ENCODE assay signal across 19 mouse cellular contexts in genomic region chr3:21843292-21843852, GRCm38 (mm10).
A peak's percentile ranks its signal among the peaks of the same experiment; 100 is the strongest.
DNase-seq lines count a peak whose midpoint lies in the region; ATAC-seq lines count a peak whose summit lies in the region.
"Had no signal": no experiment of that assay in that cellular context is flagged by ENCODE, and none has a peak within 500 bp of the region (broad histone marks: within the 10 kb centered on the region; RNA-seq: fewer than 3 reads in every experiment).

No protein-coding gene starts in this region.

- ATAC-seq in hindbrain, embryonic 14.5 days (ENCODE audit: low FRiP score), result no peak
- ATAC-seq in hindbrain, embryonic 12.5 days (ENCODE audit: low FRiP score), result no peak
- no peak for ATAC-seq in midbrain, embryonic 13.5 days
- ATAC-seq in midbrain, embryonic 14.5 days (ENCODE audit: low FRiP score, low TSS enrichment), result no peak
- no peak for ATAC-seq in hindbrain, embryonic 15.5 days (ENCODE audit: low FRiP score, low read depth)
- peak; percentile 63; the same call in 1 of the 2 replicates for ATAC-seq in neural tube, embryonic 14.5 days (ENCODE audit: low read depth)
- ATAC-seq: intestine, embryonic 15.5 days had no signal

- no peak overlapping the region for H3K4me2 ChIP-seq in hindbrain, embryonic 14.5 days (replicated peaks)
- H3K4me2 ChIP-seq in hindbrain, embryonic 12.5 days (replicated peaks), result no peak overlapping the region
- H3K4me2 ChIP-seq in midbrain, embryonic 13.5 days (replicated peaks), result no peak overlapping the region
- no peak overlapping the region for H3K4me2 ChIP-seq in midbrain, embryonic 14.5 days (ENCODE audit: low read length)
- no peak overlapping the region for H3K4me2 ChIP-seq in hindbrain, embryonic 15.5 days
- H3K4me2 ChIP-seq in neural tube, embryonic 14.5 days (ENCODE audit: low read depth, low read length), result no peak overlapping the region
- H3K4me2 ChIP-seq: heart, embryonic 12.5 days; intestine, embryonic 15.5 days had no signal

- peaks cover 10% of the 10 kb centered on the region for H3K4me1 ChIP-seq in hindbrain, embryonic 14.5 days (replicated peaks; ENCODE audit: control insufficient read depth, insufficient read depth, low read length)
- H3K4me1 ChIP-seq in hindbrain, embryonic 12.5 days, result peaks cover 20% of the 10 kb centered on the region
- H3K4me1 ChIP-seq in midbrain, embryonic 13.5 days (replicated peaks), result peaks cover 9% of the 10 kb centered on the region
- 0 out of 2 replicates have a peak, but pooled peaks cover 2% of the 10 kb centered on the region for H3K4me1 ChIP-seq in midbrain, embryonic 14.5 days (ENCODE audit: control insufficient read depth, insufficient read depth, low read length)
- H3K4me1 ChIP-seq in hindbrain, embryonic 15.5 days (replicated peaks), result peaks cover 20% of the 10 kb centered on the region
- peaks cover 5% of the 10 kb centered on the region; the same call in 1 of the 2 replicates for H3K4me1 ChIP-seq in neural tube, embryonic 14.5 days (ENCODE audit: control insufficient read depth, insufficient read depth, low read length)
- no peaks in the 10 kb centered on the region for H3K4me1 ChIP-seq in limb, embryonic 10.5 days
- H3K4me1 ChIP-seq: intestine, embryonic 15.5 days had no signal

- H3K36me3 ChIP-seq in hindbrain, embryonic 14.5 days (replicated peaks; ENCODE audit: control insufficient read depth, insufficient read depth), result no peaks in the 10 kb centered on the region
- H3K36me3 ChIP-seq in hindbrain, embryonic 12.5 days, result no peaks in the 10 kb centered on the region
- H3K36me3 ChIP-seq in midbrain, embryonic 13.5 days, result no peaks in the 10 kb centered on the region
- no peaks in the 10 kb centered on the region for H3K36me3 ChIP-seq in midbrain, embryonic 14.5 days (ENCODE audit: control insufficient read depth, insufficient read depth, low read length)
- H3K36me3 ChIP-seq in hindbrain, embryonic 15.5 days, result no peaks in the 10 kb centered on the region
- H3K36me3 ChIP-seq in neural tube, embryonic 14.5 days (ENCODE audit: control insufficient read depth, insufficient read depth, low read length), result no peaks in the 10 kb centered on the region
- no peaks in the 10 kb centered on the region for H3K36me3 ChIP-seq in limb, embryonic 10.5 days
- H3K36me3 ChIP-seq: forebrain, embryonic 10.5 days; heart, embryonic 12.5 days; intestine, embryonic 15.5 days had no signal

- DNase-seq in hindbrain, embryonic 14.5 days (ENCODE audit: low spot score), result no peak
- DNase-seq in midbrain, embryonic 14.5 days, result no peak
- no peak for DNase-seq in limb, embryonic 10.5 days (ENCODE audit: low spot score)
- no peak for DNase-seq in left cerebral cortex, adult 8-10 months (ENCODE audit: low spot score in 2 of 2)
- DNase-seq: cerebellum, adult 8-10 months; forebrain, postnatal 0 days; heart, postnatal 36 days; liver; lung, adult 18-20 months; right cerebral cortex, postnatal 14 days; spleen, adult 18-20 months; thymus, postnatal 4 days had no signal

- 40% methylated on average over 5 of the region's 5 CpGs for WGBS in hindbrain, embryonic 14.5 days
- 52% methylated on average over 5 of the region's 5 CpGs for WGBS in hindbrain, embryonic 12.5 days
- 70% methylated on average over 5 of the region's 5 CpGs for WGBS in midbrain, embryonic 13.5 days
- 75% methylated on average over 5 of the region's 5 CpGs for WGBS in midbrain, embryonic 14.5 days
- WGBS in hindbrain, embryonic 15.5 days, result 40% methylated on average over 5 of the region's 5 CpGs
- WGBS in neural tube, embryonic 14.5 days, result 34% methylated on average over 5 of the region's 5 CpGs
- WGBS in limb, embryonic 10.5 days, result 57% methylated on average over 5 of the region's 5 CpGs

- no peak overlapping the region for H3K9ac ChIP-seq in hindbrain, embryonic 14.5 days
- no peak overlapping the region for H3K9ac ChIP-seq in hindbrain, embryonic 12.5 days
- H3K9ac ChIP-seq in midbrain, embryonic 13.5 days (replicated peaks), result no peak overlapping the region
- H3K9ac ChIP-seq in midbrain, embryonic 14.5 days (replicated peaks; ENCODE audit: low read length), result no peak overlapping the region
- H3K9ac ChIP-seq in hindbrain, embryonic 15.5 days, result no peak overlapping the region
- no peak overlapping the region for H3K9ac ChIP-seq in neural tube, embryonic 14.5 days (replicated peaks; ENCODE audit: low read depth, low read length)
- H3K9ac ChIP-seq: forebrain, postnatal 0 days; heart, embryonic 12.5 days; intestine, embryonic 15.5 days had no signal

- H3K27ac ChIP-seq in hindbrain, embryonic 14.5 days, result 0 out of 2 replicates have a peak overlapping the region, but pooled peaks have one; percentile 56
- H3K27ac ChIP-seq in hindbrain, embryonic 12.5 days, result no peak overlapping the region
- H3K27ac ChIP-seq in midbrain, embryonic 13.5 days, result 0 out of 2 replicates have a peak overlapping the region, but pooled peaks have one; percentile 6
- H3K27ac ChIP-seq in midbrain, embryonic 14.5 days (replicated peaks; ENCODE audit: low read depth, low read length), result no peak overlapping the region
- 0 out of 2 replicates have a peak overlapping the region, but pooled peaks have one; percentile 22 for H3K27ac ChIP-seq in hindbrain, embryonic 15.5 days (replicated peaks)
- peak overlapping the region; percentile 40; the same call in 1 of the 2 replicates for H3K27ac ChIP-seq in neural tube, embryonic 14.5 days (ENCODE audit: low read depth, low read length)
- H3K27ac ChIP-seq in limb, embryonic 10.5 days, result no peak overlapping the region
- H3K27ac ChIP-seq: forebrain, embryonic 10.5 days; intestine, embryonic 15.5 days had no signal

- H3K4me3 ChIP-seq in hindbrain, embryonic 14.5 days (replicated peaks; ENCODE audit: low read length), result no peak overlapping the region
- H3K4me3 ChIP-seq in hindbrain, embryonic 12.5 days, result no peak overlapping the region
- H3K4me3 ChIP-seq in midbrain, embryonic 13.5 days (replicated peaks), result no peak overlapping the region
- no peak overlapping the region for H3K4me3 ChIP-seq in midbrain, embryonic 14.5 days (replicated peaks; ENCODE audit: low read depth, low read length)
- H3K4me3 ChIP-seq in hindbrain, embryonic 15.5 days, result no peak overlapping the region
- H3K4me3 ChIP-seq in neural tube, embryonic 14.5 days (ENCODE audit: low read depth, low read length), result no peak overlapping the region
- H3K4me3 ChIP-seq in limb, embryonic 10.5 days, result no peak overlapping the region
- H3K4me3 ChIP-seq: forebrain, embryonic 10.5 days; heart, embryonic 12.5 days; intestine, embryonic 15.5 days had no signal

- no peaks in the 10 kb centered on the region for H3K27me3 ChIP-seq in hindbrain, embryonic 14.5 days (ENCODE audit: control insufficient read depth, insufficient read depth, low read length)
- no peaks in the 10 kb centered on the region for H3K27me3 ChIP-seq in hindbrain, embryonic 12.5 days
- H3K27me3 ChIP-seq in midbrain, embryonic 13.5 days, result no peaks in the 10 kb centered on the region
- no peaks in the 10 kb centered on the region for H3K27me3 ChIP-seq in midbrain, embryonic 14.5 days (ENCODE audit: control insufficient read depth, insufficient read depth, low read length)
- no peaks in the 10 kb centered on the region for H3K27me3 ChIP-seq in hindbrain, embryonic 15.5 days
- no peaks in the 10 kb centered on the region for H3K27me3 ChIP-seq in neural tube, embryonic 14.5 days (ENCODE audit: control insufficient read depth, insufficient read depth, low read length)
- no peaks in the 10 kb centered on the region for H3K27me3 ChIP-seq in limb, embryonic 10.5 days (ENCODE audit: low read depth, poor library complexity, severe bottlenecking)
- H3K27me3 ChIP-seq: heart, embryonic 12.5 days; intestine, embryonic 15.5 days had no signal

- no peaks in the 10 kb centered on the region for H3K9me3 ChIP-seq in hindbrain, embryonic 14.5 days (ENCODE audit: control insufficient read depth, low read length)
- no peaks in the 10 kb centered on the region for H3K9me3 ChIP-seq in hindbrain, embryonic 12.5 days (replicated peaks)
- H3K9me3 ChIP-seq in midbrain, embryonic 13.5 days, result no peaks in the 10 kb centered on the region
- H3K9me3 ChIP-seq in midbrain, embryonic 14.5 days (ENCODE audit: control insufficient read depth, low read length), result no peaks in the 10 kb centered on the region
- no peaks in the 10 kb centered on the region for H3K9me3 ChIP-seq in hindbrain, embryonic 15.5 days
- H3K9me3 ChIP-seq in neural tube, embryonic 14.5 days (ENCODE audit: control insufficient read depth, low read length), result no peaks in the 10 kb centered on the region
- H3K9me3 ChIP-seq in limb, embryonic 10.5 days (replicated peaks), result no peaks in the 10 kb centered on the region
- H3K9me3 ChIP-seq: forebrain, embryonic 10.5 days; intestine, embryonic 15.5 days had no signal

Comparison
In these comparisons a context has a peak if more than half of its experiments do, and no peak if none do; other contexts are left out.
1. H3K27ac ChIP-seq: peak in hindbrain, embryonic 14.5 days (single experiment), midbrain, embryonic 13.5 days (single experiment), hindbrain, embryonic 15.5 days (single experiment) and neural tube, embryonic 14.5 days (single experiment); none in hindbrain, embryonic 12.5 days (single experiment), midbrain, embryonic 14.5 days (single experiment) and limb, embryonic 10.5 days (single experiment).